Mouse (Mus musculus) myocyte (in vitro differentiated cells): Measurements from ENCODE around the gene Aars2.

Experiments
- MAX ChIP-seq: IDR thresholded peaks from one replicate; pipeline ENCODE4 v1.6.1; 2011; ENCODE audit warnings: low read depth, mild to moderate bottlenecking, control low read depth
- TCF12 ChIP-seq: IDR thresholded peaks from one replicate; pipeline ENCODE4 v1.6.1; 2011; ENCODE audit warnings: mild to moderate bottlenecking, control low read depth; ENCODE audit not compliant: poor library complexity, insufficient read depth, severe bottlenecking

DNA sequence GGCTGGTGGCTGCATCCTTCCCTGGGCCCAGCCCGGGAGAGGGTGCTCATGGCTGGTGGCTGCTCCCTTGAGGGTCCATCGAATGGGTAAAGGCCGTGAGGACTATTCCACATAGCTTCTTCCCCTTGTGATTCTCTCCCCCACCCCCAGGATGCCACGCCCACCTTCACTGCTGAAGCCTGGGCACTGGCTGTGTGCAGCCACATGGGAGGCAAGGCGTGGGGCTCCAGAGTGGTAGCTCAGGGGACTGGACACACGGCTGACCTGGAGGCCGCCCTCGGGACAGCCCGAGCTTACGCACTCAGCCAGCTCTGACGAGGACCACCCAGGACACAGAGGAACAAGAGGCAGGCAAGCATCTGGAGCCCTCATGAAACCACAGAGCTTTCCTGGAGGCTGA lies 13.5 kb downstream of the Aars2 start:
- TF ChIP-seq TCF12: no peak
- TF ChIP-seq MAX: no peak
